Mouse (Mus musculus) cerebellum, postnatal 14 days (tissue): ENCODE data around the gene Tbc1d10a.
"Not testable (repeated sequence)": the region's sequence is repeated elsewhere in the genome, so short reads cannot be mapped to it uniquely, and the experiment has no call there.

ENCODE experiments used
- DNase-seq, 2 experiments: peaks; one replicate each; pipeline ENCODE4 v3.0.0; 2021; ENCODE audit warnings: mixed read lengths in 2 of 2

Tbc1d10a gene

GRCm38 (mm10) chr11:4184251-4184952, 2.2 kb upstream of the Tbc1d10a start:
- DNase-seq: no peak

DNA sequence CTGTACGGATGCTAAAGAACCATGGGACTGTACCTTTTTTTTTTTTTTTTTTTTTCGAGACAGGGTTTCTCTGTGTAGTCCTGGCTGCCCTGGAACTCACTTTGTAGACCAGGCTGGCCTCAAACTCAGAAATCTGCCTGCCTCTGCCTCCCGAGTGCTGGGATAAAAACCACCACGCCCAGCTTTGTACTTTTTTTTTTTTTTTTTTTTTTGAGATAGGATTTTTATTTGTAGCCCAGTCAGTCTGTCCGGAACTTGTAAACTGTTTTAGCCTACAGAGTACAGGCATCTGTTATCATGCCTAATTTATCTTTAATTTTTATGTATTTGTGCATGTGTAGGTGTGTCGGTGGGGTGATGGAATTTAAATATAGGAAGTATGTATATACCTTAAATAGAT, 1.1 kb upstream of the Tbc1d10a start:
- not testable (repeated sequence) for DNase-seq

- peak; percentile 32 to 46 for DNase-seq
Measured at GRCm38 (mm10) chr11:4187318-4187700, 720 bp downstream of the Tbc1d10a start.

GRCm38 (mm10) chr11:4189182-4189581, 2.6 kb downstream of the Tbc1d10a start:
- DNase-seq: no peak

GRCm38 (mm10) chr11:4190677-4191076, 4.1 kb downstream of the Tbc1d10a start:
- no peak for DNase-seq

DNA sequence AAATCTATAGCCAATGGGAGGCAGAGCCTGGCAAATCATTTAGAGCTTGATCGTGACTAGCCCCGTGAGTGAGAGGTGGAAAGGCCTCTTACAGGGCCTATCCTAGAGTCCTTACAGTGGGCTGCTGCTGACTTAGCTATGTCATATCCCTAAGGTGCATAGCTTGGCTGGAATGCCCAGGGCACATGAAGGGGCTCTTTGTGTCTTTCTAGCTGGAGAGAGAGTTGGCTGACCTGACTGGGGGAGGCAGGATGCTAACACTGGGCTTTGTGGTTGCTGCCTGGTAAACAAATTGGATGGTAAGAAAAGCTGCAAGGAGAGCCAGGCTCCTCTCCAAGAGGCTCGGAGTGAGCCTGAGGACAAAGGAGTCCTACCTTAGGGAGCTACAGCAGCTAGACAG, 6.2 kb downstream of the Tbc1d10a start:
- no peak for DNase-seq

GRCm38 (mm10) chr11:4193420-4193819, 6.8 kb downstream of the Tbc1d10a start:
- no peak for DNase-seq

DNA sequence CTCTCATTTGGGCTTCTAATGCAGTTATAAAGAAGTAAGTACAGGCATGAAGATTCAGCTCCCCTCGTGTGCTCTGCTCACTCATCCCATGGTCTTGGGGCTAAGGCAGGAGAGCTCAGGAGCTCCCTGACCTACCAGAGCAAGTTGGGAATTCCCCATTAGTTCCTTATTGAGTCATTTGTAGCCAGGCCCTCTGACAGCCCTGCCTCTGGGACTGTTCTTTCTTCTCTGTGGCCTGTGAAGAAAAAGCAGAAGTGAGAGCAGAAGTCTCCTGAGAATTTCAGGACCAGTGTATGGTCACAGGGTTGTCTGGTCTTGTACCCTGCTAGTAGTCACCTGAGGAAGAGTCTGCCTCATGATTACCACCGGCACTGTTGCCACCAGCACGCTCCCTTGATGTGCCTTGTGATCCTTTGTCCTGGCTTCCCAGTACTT, 9.0 kb downstream of the Tbc1d10a start:
- DNase-seq: no peak

- DNase-seq: no peak
Measured at GRCm38 (mm10) chr11:4196636-4197035, 10.0 kb downstream of the Tbc1d10a start.

DNA sequence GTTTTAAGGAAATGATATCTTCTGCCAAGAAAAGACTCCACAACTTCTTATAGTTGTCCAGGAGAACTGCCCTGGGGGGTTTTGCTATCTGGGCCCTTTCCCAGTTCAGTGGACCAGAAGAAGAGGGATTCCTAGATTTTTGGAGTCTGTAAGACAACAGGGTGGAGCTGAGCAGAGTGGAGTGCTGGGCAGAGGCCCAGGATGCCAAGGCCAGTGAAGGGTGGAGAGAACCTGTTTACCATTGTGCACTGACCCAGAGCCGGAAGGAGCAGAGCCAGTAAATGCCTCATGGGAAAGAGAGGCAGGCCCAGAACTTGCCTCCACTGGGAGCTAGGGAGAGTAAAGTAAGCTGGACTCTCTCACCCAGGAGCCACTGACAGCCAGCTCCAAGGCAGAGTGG, 11.1 kb downstream of the Tbc1d10a start:
- no peak for DNase-seq

GRCm38 (mm10) chr11:4201981-4202700, 15.6 kb downstream of the Tbc1d10a start:
- DNase-seq: peak; percentile 20 to 39

- no peak for DNase-seq
Measured at GRCm38 (mm10) chr11:4202995-4203704, 16.6 kb downstream of the Tbc1d10a start.

DNA sequence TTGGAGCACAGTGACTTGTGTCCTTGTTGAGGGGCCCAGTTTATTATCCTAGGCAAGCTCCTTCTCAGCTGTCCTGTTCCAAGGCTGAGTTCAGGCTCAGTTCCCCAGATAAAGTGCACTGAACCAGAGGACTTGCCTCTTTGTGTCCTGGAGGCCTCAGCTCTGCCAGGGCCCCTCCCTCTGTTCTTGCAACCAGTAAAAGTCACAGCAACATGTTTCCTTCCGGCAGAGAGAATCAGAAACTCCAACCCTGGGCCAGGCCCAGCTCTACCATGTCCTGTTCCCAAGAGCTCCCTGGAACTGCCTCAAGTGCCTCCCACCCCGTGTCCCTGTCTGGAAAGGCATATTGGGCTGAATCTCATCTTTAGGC, 17.1 kb downstream of the Tbc1d10a start:
- DNase-seq: no peak

DNA sequence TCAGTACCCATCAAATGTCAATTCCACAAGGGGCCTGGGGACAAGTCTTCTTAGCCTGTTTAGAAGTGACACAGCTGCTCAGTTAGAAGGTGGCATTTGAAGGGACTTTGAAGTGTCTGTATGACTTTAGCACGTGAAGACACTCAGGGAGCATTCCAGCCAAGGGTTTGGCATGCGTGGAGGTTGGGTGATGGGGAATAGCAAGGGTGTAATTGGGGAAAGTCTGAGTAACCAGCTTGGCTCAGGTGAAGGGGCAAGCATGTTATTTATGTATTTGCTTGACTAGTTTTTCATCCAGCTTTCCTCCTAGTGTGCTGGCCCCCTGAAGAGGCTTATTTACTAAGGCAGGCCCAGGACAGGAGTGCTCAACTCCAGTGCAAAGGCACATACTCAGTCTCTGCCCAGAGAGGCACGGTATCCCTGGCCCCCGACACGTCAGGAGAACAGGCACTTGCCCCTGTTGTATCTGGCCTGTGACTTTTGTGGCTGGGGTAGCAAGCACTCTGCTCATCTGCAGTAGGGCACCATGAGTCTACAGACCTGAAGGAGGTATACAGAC, 18.6 kb downstream of the Tbc1d10a start:
- DNase-seq: no peak

DNA sequence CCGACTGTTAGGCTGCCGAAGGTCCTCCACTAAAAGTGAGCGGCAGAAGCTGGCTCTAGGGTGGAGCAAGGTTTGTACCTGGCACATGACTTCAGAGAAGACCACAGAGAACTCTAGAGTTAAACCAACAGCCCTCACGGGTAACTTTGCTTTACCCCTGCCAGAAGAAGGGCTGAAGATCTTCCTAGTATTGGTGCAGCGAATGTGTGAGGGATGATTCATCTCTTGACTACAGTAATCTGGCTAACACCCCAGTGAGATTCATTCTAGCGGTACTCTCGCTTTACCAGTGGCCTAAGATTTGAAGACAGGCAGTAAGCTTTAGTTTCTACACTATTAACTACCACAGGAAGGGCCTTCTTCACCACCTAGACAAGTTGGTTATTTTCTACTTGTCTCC, 19.4 kb downstream of the Tbc1d10a start:
- DNase-seq: no peak

GRCm38 (mm10) chr11:4206563-4206962, 20.0 kb downstream of the Tbc1d10a start:
- DNase-seq: no peak

DNA sequence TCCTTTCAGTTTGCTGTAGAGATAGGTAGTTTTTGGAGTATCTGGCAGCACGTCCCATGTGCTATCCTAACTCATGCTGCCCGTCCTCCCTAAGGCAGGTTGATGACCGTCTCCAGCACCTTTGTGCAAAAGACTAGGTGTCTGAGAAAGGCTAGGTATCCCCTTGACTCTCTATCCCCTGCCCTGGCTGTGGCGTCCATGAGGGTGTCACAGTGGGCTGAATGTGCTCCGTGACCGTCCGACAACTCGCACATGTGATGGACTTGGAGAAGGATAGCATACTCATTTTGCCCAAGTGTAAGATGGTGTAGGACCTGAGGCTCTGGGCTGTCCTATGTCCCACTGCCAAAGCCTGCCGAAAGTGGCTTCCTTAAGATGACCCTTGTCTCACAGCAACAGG, 21.1 kb downstream of the Tbc1d10a start:
- no peak for DNase-seq

DNA sequence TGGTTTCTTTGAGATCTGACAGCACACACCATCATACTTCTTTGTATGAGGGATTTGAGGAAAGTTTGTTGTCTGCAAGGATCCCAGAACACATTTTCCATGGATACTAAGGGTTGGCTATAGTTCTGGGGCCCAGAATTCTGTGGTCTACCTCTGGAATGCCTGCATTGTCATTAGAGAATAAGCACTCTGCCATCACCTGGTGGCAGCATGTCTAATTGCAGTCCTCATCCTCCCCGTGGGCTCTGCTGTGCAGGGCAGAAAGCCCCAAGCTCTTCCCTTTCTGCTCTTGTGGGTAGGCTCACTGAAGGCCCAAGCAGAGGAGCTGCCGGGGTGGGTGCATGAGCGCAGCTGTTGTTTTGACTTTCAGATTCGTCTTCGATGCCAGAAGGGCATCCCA, 23.0 kb downstream of the Tbc1d10a start:
- no peak for DNase-seq

DNA sequence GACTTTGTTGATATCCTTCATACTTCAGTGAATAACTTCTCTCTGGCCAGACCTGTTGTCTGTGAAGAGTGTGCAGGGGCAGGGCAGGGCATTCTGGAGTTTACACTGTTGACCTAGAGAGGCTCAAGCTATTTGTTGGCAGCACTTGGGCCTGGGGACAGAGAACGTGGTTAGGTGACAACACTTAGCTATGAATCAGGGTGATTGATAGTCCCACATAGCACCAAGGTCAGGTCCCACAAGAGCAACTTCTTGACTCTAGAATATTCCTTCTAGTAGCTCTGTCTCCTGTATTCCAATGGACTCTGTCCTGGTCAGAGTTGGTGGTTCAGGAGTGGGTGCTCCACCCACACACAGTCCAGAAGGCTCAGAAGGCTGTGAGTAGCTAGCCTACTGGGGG, 24.2 kb downstream of the Tbc1d10a start:
- DNase-seq: no peak

DNA sequence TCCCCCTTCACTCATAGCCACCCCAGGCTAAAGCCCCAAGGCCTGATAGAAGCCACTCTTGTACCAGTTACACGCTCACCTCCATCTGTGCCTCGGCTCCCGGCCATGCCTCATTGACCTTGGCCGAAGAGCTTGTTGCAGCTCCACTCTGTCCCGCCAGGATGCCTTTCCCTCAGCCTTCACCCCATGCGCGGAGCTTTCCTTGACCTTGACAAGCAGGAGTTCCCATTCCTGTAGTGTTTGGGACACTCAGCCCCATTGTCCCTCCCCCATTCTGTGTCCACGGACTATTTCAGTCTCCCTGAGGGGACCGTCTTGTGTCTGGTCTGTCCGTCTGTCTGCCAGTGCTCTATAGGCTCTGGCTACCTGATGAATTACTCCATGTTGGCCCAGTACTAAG, 26.5 kb downstream of the Tbc1d10a start:
- no peak for DNase-seq

GRCm38 (mm10) chr11:4214572-4214971, 28.0 kb downstream of the Tbc1d10a start:
- no peak for DNase-seq

- DNase-seq: no peak
Measured at GRCm38 (mm10) chr11:4215061-4215460, 28.5 kb downstream of the Tbc1d10a start.

- no peak for DNase-seq
Measured at GRCm38 (mm10) chr11:4216248-4217000, 29.8 kb downstream of the Tbc1d10a start.
